Mouse (Mus musculus) MEL (cell line): ENCODE results near the gene Gm5741. TPM values are rescaled to one million over a fixed set of nuclear protein-coding genes. Genes with fewer than 3 reads are reported as not detected.

Experiments
- CHD1 ChIP-seq: IDR thresholded peaks from 2 replicates; pipeline ENCODE4 v1.6.1; 2012; ENCODE audit warnings: low read depth, mild to moderate bottlenecking, inconsistent platforms, low read length, improper control_type of control experiment
- CHD2 ChIP-seq: IDR thresholded peaks from 2 replicates; pipeline ENCODE4 v1.6.1; 2011; ENCODE audit warnings: low read length, improper control_type of control experiment
- CTCF ChIP-seq, 3 experiments: IDR thresholded peaks in 2 of 3; conservative IDR thresholded peaks in 1 of 3; 2 replicates each; pipeline ENCODE4 v1.5.1; 2011 to 2012; ENCODE audit warnings: low read length in 3 of 3, low read depth in 2 of 3, mild to moderate bottlenecking in 2 of 3, improper control_type of control experiment in 1 of 3, inconsistent platforms in 1 of 3, mixed read lengths in 1 of 3, moderate library complexity in 1 of 3; ENCODE audit not compliant: control insufficient read depth in 1 of 3, insufficient read depth in 1 of 3, poor library complexity in 1 of 3, severe bottlenecking in 1 of 3
- ETS1 ChIP-seq: IDR thresholded peaks from 2 replicates; pipeline ENCODE4 v1.6.1; 2012; ENCODE audit warnings: low read depth, mild to moderate bottlenecking, inconsistent platforms, low read length, improper control_type of control experiment, moderate library complexity
- GATA1 ChIP-seq: IDR thresholded peaks from 2 replicates; pipeline ENCODE4 v1.6.1; 2011; ENCODE audit warnings: low read depth, low read length, improper control_type of control experiment
- HCFC1 ChIP-seq: IDR thresholded peaks from 2 replicates; pipeline ENCODE4 v1.6.1; 2012; ENCODE audit warnings: low read depth, mild to moderate bottlenecking, inconsistent platforms, low read length, improper control_type of control experiment, moderate library complexity
- JUND ChIP-seq: IDR thresholded peaks from 2 replicates; pipeline ENCODE4 v1.6.1; 2011; ENCODE audit warnings: low read depth, mild to moderate bottlenecking, improper control_type of control experiment, low read length
- MAFK ChIP-seq: IDR thresholded peaks from 2 replicates; pipeline ENCODE4 v1.6.1; 2011; ENCODE audit warnings: low read depth, mild to moderate bottlenecking, low read length, improper control_type of control experiment, borderline replicate concordance
- MAX ChIP-seq: IDR thresholded peaks from 2 replicates; pipeline ENCODE4 v1.6.1; 2011; ENCODE audit warnings: low read length, improper control_type of control experiment
- MAZ ChIP-seq: IDR thresholded peaks from 2 replicates; pipeline ENCODE4 v1.6.1; 2012; ENCODE audit warnings: low read depth, mild to moderate bottlenecking, inconsistent platforms, low read length, improper control_type of control experiment
- MYB ChIP-seq: IDR thresholded peaks from 2 replicates; pipeline ENCODE4 v1.6.1; 2011; ENCODE audit warnings: mild to moderate bottlenecking, low read depth, low read length, improper control_type of control experiment
- POLR2A ChIP-seq, 2 experiments: IDR thresholded peaks; 2 replicates each; pipeline ENCODE4 v1.6.1; 2011 to 2012; ENCODE audit warnings: low read length in 2 of 2, mild to moderate bottlenecking in 2 of 2, control low read depth in 1 of 2, improper control_type of control experiment in 1 of 2, low read depth in 1 of 2, moderate library complexity in 1 of 2; ENCODE audit not compliant: control insufficient read depth in 1 of 2, insufficient read depth in 1 of 2, poor library complexity in 1 of 2
- POLR2AphosphoS5 ChIP-seq: IDR thresholded peaks from 2 replicates; pipeline ENCODE4 v1.6.1; 2012; ENCODE audit warnings: low read depth, borderline replicate concordance, mild to moderate bottlenecking, inconsistent platforms, low read length, moderate library complexity, mixed read lengths
- RAD21 ChIP-seq: IDR thresholded peaks from 2 replicates; pipeline ENCODE4 v1.6.1; 2011; ENCODE audit warnings: mild to moderate bottlenecking, low read depth, low read length, improper control_type of control experiment
- RCOR1 ChIP-seq: IDR thresholded peaks from 2 replicates; pipeline ENCODE4 v1.6.1; 2012; ENCODE audit warnings: low read depth, mild to moderate bottlenecking, inconsistent platforms, low read length, improper control_type of control experiment
- SIN3A ChIP-seq: IDR thresholded peaks from 2 replicates; pipeline ENCODE4 v1.6.1; 2012; ENCODE audit warnings: low read length, improper control_type of control experiment, inconsistent platforms
- TAL1 ChIP-seq: IDR thresholded peaks from 2 replicates; pipeline ENCODE4 v1.6.1; 2012; ENCODE audit warnings: mild to moderate bottlenecking, inconsistent platforms, low read length, moderate library complexity, mixed read lengths
- TBP ChIP-seq: IDR thresholded peaks from 2 replicates; pipeline ENCODE4 v1.8.0; 2011; ENCODE audit warnings: low read depth, low read length, improper control_type of control experiment
- USF1 ChIP-seq: IDR thresholded peaks from 2 replicates; pipeline ENCODE4 v1.6.1; 2014; ENCODE audit warnings: low read depth, mild to moderate bottlenecking, inconsistent platforms, low read length, improper control_type of control experiment, moderate library complexity
- ZC3H11A ChIP-seq: IDR thresholded peaks from 2 replicates; pipeline ENCODE4 v1.6.1; 2012; ENCODE audit warnings: low read depth, mild to moderate bottlenecking, inconsistent platforms, low read length, improper control_type of control experiment
- ZKSCAN1 ChIP-seq: IDR thresholded peaks from 2 replicates; pipeline ENCODE4 v1.6.1; 2012; ENCODE audit warnings: low read depth, mild to moderate bottlenecking, inconsistent platforms, low read length, improper control_type of control experiment, moderate library complexity
- ZMIZ1 ChIP-seq: IDR thresholded peaks from 2 replicates; pipeline ENCODE4 v1.6.1; 2012; ENCODE audit warnings: low read depth, mild to moderate bottlenecking, inconsistent platforms, low read length, improper control_type of control experiment, moderate library complexity
- ZNF384 ChIP-seq: IDR thresholded peaks from 2 replicates; pipeline ENCODE4 v1.6.1; 2012; ENCODE audit warnings: low read depth, mild to moderate bottlenecking, inconsistent platforms, low read length, improper control_type of control experiment
- polyA plus RNA-seq, 2 experiments: library from polyadenylated mRNA; stranded (reverse) in 1 of 2; unstranded in 1 of 2; fragments of >175 nt in 1 of 2; fragments of >200 nt in 1 of 2; gene quantifications; 2 replicates each; pipeline versions ENCODE4 v1.2.1 to v1.2.4; 2012; ENCODE audit warnings: low replicate concordance in 2 of 2, low read depth in 1 of 2; ENCODE audit not compliant: insufficient read length in 2 of 2, insufficient read depth in 1 of 2, missing spikeins in 1 of 2
- total RNA-seq: library from RNA; depleted of rRNA; stranded (reverse); fragments of 300-350 nt; gene quantifications from 2 replicates; pipeline ENCODE4 v1.2.3, GENCODE M21; 2012

Gene Gm5741
- total and polyA plus RNA-seq, 3 experiments = 1.0 TPM; not detected in 2

DNA sequence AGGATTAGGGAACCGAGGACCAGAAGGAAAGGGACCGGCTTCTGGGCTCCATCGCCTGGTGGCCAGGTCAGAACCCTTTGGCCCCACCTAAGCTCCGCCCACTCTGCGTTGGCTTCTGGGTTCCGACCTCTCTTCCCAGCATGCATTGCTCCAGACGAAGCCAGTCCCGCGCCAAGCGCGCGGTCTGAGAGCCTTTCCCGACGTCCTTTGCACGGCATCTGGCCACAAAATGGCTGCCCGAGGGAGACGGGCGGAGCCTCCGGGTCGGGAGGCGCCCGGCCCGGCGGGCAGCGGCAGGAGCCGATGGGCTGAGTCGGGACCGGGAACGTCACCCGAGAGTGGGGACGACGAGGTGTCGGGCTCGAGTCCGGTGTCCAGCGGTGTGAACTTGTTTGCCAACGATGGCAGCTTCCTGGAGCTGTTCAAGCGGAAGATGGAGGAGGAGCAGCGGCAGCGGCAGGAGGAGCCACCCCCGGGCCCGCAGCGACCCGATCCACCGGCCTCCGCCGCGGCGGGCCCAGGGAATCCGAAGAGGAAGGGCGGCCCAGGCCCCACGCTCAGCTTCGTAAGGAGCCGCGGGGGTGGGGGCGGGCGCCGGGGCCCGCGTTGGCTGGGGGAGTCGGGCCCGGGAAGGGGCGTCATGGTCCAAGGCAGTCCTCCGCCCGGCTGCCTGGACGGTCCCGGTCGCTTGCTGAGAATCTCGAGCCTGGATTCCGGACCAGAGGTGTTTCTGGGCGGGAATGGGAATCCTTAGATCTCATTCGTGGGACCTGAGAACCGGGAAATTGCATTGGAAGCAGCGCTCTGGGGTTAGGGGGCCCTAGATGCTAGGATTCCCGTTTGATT, 40.9 kb downstream of the Gm5741 start, which contains the start of gene Trir (continued):
- TF ChIP-seq POLR2AphosphoS5 = no peak
- TF ChIP-seq MAZ = no peak
- TF ChIP-seq ZC3H11A = no peak
- TF ChIP-seq RCOR1 = 0 out of 2 replicates have a peak, but pooled peaks have one; percentile 14
- TF ChIP-seq ZNF384 = no peak
- TF ChIP-seq CTCF (IDR thresholded peaks at IDR 0.05 in 2 of 3, conservative IDR thresholded peaks at IDR 0.05 in 1 of 3; ENCODE audit: control insufficient read depth in 1 of 3, insufficient read depth in 1 of 3, low read depth in 2 of 3, low read length in 3 of 3, poor library complexity in 1 of 3, severe bottlenecking in 1 of 3) = no peak
- no peak for TF ChIP-seq MYB
- TF ChIP-seq POLR2A (IDR thresholded peaks at IDR 0.05; ENCODE audit: control insufficient read depth in 1 of 2, insufficient read depth in 1 of 2, low read depth in 1 of 2, low read length in 2 of 2, poor library complexity in 1 of 2) = peak; percentile 94 to 97
- peak; percentile 19; the same call in 1 of the 2 replicates for TF ChIP-seq MAX
- TF ChIP-seq GATA1 = no peak
- no peak for TF ChIP-seq ZKSCAN1
- no peak for TF ChIP-seq RAD21
- no peak for TF ChIP-seq ETS1
- no peak for TF ChIP-seq JUND
- TF ChIP-seq ZMIZ1 = peak; percentile 95
- no peak for TF ChIP-seq TAL1
- peak; percentile 49 for TF ChIP-seq USF1
- no peak for TF ChIP-seq CHD2
- peak; percentile 93 for TF ChIP-seq SIN3A
- peak; percentile 33; the same call in 1 of the 2 replicates for TF ChIP-seq CHD1
- TF ChIP-seq HCFC1 = peak; percentile 90
- TF ChIP-seq MAFK = no peak
- TF ChIP-seq TBP = peak; percentile 90
